Mouse (Mus musculus): ENCODE results near the gene Hist1h2af. TPM values are rescaled to one million over a fixed set of nuclear protein-coding genes. Genes with fewer than 3 reads are reported as not detected.

Hist1h2af gene
- polyA plus RNA-seq, 1 experiment = 98.1 TPM

DNA sequence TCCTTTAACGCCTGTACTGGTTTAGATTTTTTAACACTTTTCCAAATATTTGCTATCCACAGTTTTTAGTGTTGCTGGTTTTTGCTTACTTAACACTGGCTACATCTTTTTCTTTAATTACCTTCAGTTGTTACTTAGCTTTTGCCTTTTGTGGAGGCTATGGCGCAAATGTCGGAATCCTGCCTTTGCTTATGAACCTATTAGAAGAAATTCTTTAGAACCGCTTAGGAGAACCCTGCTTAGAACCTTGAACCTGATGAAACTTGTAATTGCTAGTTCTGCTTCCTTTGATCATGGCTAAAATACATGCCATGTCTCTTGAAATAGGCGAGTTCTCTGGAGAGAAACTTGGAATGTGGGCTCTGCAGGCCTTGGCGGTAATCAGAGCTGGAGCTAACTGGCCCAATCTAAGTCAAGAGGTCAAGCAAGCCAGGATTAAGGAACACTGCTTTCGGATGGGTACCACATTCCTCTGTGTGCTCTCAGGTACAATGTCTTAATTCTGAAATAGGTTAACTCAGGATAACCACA, 42.7 kb downstream of the Hist1h2af start:
- Histone ChIP-seq H3K27me3 (ENCODE audit: control insufficient read depth, insufficient read depth, insufficient read length) (no peaks in the 10 kb centered on the region), H3K79me3 (ENCODE audit: low read depth) (no peaks in the 10 kb centered on the region), H3K79me2 (ENCODE audit: control insufficient read depth, insufficient read depth) (no peaks in the 10 kb centered on the region), H3ac (ENCODE audit: control insufficient read depth, insufficient read length, low read depth) (peak overlapping the region; percentile 55), H3K36me3 (ENCODE audit: control insufficient read depth, insufficient read depth) (no peaks in the 10 kb centered on the region), H3K4me3 (ENCODE audit: insufficient read depth, poor library complexity, severe bottlenecking) (peak overlapping the region; percentile 35)
- TF ChIP-seq MAX (IDR thresholded peaks at IDR 0.05) (no peak), MYOG (IDR thresholded peaks at IDR 0.05; ENCODE audit: control insufficient read depth, extremely low read depth, insufficient read length) (no peak), FOSL1 (IDR thresholded peaks at IDR 0.05; ENCODE audit: insufficient read depth, low read length, poor library complexity, severe bottlenecking) (no peak)

DNA sequence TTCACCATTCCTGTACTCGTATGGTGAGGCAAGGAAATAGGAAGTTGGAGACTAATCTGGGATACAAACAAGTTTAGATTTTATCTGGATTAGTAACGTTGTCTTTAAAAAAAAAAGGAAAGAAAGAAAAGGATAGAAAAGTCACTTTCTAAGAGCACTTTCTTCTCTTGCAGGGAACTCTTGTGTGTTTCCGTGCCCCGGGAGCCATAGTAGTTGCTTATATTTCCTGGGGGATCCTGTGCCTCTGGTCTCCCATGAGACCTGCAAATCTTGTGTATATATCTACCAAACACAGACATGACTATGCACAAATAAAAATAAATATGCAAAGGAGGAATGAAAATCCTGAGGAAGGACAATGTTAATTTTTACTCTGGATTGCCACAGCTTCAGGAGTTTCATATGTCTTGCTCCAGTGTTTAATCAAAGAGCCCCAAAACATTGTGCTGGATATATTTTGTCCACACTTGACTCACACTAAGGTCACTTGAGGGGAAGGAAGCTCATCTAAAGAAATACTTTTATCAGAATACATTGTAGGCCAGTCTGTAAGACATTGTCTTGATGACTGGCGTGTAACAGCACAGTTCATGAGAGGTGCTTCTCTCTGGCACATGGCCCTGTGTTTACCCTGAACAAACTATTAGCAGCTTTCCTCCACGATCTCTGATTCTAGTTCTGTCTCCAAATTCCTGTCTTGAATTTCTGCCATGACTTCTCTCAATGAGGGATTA, 43.4 kb downstream of the Hist1h2af start:
- Histone ChIP-seq H3K27me3 (ENCODE audit: control insufficient read depth, insufficient read depth, insufficient read length) (no peaks in the 10 kb centered on the region), H3ac (ENCODE audit: control insufficient read depth, insufficient read length, low read depth) (peak overlapping the region; percentile 55), H3K79me2 (ENCODE audit: control insufficient read depth, insufficient read depth) (no peaks in the 10 kb centered on the region), H3K79me3 (ENCODE audit: low read depth) (no peaks in the 10 kb centered on the region), H3K4me3 (ENCODE audit: insufficient read depth, poor library complexity, severe bottlenecking) (peak overlapping the region; percentile 35), H3K36me3 (ENCODE audit: control insufficient read depth, insufficient read depth) (no peaks in the 10 kb centered on the region)
- TF ChIP-seq CTCF (IDR thresholded peaks at IDR 0.05; ENCODE audit: control insufficient read depth, insufficient read depth, insufficient read length) (no peak), FOSL1 (IDR thresholded peaks at IDR 0.05; ENCODE audit: insufficient read depth, low read length, poor library complexity, severe bottlenecking) (no peak)

DNA sequence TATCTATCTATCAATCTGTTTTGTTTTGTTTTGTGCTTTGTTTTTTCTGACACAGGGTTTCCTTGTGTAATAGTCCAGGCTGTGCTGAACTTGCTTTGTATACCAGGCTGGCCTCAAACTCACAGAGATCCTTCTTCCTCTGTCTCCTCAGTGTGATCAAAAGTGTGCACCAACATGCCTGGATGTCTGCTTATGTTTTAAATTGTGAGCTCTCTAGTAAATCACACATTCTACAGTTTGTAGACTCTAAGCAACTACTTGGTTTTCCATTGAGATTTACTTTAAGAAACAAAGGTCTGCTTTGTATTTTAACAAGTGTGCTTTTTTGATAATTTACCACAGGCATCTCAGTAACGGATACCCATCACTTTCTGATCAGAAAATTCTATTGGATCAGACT, 44.1 kb downstream of the Hist1h2af start:
- TF ChIP-seq FOSL1 (IDR thresholded peaks at IDR 0.05; ENCODE audit: insufficient read depth, low read length, poor library complexity, severe bottlenecking) (no peak), MYOG (IDR thresholded peaks at IDR 0.05; ENCODE audit: control insufficient read depth, extremely low read depth, insufficient read length) (no peak), USF1 (IDR thresholded peaks at IDR 0.05; ENCODE audit: low read depth) (no peak), CEBPB (IDR thresholded peaks at IDR 0.05; ENCODE audit: low read depth) (no peak), CTCF (IDR thresholded peaks at IDR 0.05; ENCODE audit: control insufficient read depth, insufficient read depth, insufficient read length) (no peak), MYOD1 (IDR thresholded peaks at IDR 0.05; ENCODE audit: control insufficient read depth, insufficient read length, low read depth) (no peak), MAX (IDR thresholded peaks at IDR 0.05) (no peak)
- no peak overlapping the region for H3ac ChIP-seq (ENCODE audit: control insufficient read depth, insufficient read length, low read depth)
- H3K4me3 ChIP-seq (ENCODE audit: insufficient read depth, poor library complexity, severe bottlenecking) = no peak overlapping the region
- H3K36me3 ChIP-seq (ENCODE audit: control insufficient read depth, insufficient read depth) = no peaks in the 10 kb centered on the region
- H3K79me3 ChIP-seq (ENCODE audit: low read depth) = no peaks in the 10 kb centered on the region
- H3K27me3 ChIP-seq (ENCODE audit: control insufficient read depth, insufficient read depth, insufficient read length) = no peaks in the 10 kb centered on the region
- H3K79me2 ChIP-seq (ENCODE audit: control insufficient read depth, insufficient read depth) = no peaks in the 10 kb centered on the region

DNA sequence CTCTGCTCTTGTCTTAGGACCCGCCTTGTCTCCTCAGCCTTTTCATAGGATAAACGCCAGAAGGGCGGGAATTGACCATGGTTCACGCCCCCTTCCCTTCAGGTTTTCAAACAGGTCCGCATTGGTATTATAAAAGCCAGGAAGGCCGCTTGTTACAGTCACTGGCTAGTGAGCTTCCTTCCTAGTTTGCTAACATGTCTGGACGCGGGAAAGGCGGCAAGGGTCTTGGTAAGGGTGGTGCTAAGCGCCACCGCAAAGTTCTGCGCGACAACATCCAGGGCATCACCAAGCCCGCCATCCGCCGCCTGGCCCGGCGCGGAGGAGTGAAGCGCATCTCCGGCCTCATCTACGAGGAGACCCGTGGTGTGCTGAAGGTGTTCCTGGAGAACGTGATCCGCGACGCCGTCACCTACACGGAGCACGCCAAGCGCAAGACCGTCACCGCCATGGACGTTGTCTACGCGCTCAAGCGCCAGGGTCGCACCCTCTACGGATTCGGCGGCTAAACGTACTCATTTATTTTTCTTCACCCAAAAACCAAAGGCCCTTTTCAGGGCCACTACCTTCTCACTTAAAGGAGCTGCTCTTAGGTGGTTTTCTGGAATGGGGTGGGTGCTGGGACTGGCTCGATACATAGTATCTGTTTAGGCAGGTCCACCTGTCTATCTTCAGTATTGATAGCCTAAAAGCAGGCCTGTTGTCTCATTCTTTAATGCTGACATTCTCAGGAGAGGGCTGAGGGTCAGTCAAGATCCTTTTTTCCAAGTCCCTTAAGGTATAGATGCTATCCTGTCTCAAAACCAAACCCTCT, 47.9 kb downstream of the Hist1h2af start, which contains the start of gene Hist1h4d:
Gene Hist1h4d, plus strand, starts transcription at position 191 of the 811 bp plus-strand sequence.
- no peak for TF ChIP-seq MYOG (IDR thresholded peaks at IDR 0.05; ENCODE audit: control insufficient read depth, extremely low read depth, insufficient read length)
- TF ChIP-seq MAX (IDR thresholded peaks at IDR 0.05) = peak; percentile 44
- TF ChIP-seq CEBPB (IDR thresholded peaks at IDR 0.05; ENCODE audit: low read depth) = peak; percentile 51
- TF ChIP-seq CTCF (IDR thresholded peaks at IDR 0.05; ENCODE audit: control insufficient read depth, insufficient read depth, insufficient read length) = no peak
- no peaks in the 10 kb centered on the region for H3K79me3 ChIP-seq (ENCODE audit: low read depth)
- H3K4me3 ChIP-seq (ENCODE audit: insufficient read depth, poor library complexity, severe bottlenecking) = peak within 1 kb of the TSS; percentile 22
- H3ac ChIP-seq (ENCODE audit: control insufficient read depth, insufficient read length, low read depth) = peak within 1 kb of the TSS; percentile 59
- H3K36me3 ChIP-seq (ENCODE audit: control insufficient read depth, insufficient read depth) = no peaks in the 10 kb centered on the region
- H3K27me3 ChIP-seq (ENCODE audit: control insufficient read depth, insufficient read depth, insufficient read length) = no peaks in the 10 kb centered on the region
- no peaks in the 10 kb centered on the region for H3K79me2 ChIP-seq (ENCODE audit: control insufficient read depth, insufficient read depth)

DNA sequence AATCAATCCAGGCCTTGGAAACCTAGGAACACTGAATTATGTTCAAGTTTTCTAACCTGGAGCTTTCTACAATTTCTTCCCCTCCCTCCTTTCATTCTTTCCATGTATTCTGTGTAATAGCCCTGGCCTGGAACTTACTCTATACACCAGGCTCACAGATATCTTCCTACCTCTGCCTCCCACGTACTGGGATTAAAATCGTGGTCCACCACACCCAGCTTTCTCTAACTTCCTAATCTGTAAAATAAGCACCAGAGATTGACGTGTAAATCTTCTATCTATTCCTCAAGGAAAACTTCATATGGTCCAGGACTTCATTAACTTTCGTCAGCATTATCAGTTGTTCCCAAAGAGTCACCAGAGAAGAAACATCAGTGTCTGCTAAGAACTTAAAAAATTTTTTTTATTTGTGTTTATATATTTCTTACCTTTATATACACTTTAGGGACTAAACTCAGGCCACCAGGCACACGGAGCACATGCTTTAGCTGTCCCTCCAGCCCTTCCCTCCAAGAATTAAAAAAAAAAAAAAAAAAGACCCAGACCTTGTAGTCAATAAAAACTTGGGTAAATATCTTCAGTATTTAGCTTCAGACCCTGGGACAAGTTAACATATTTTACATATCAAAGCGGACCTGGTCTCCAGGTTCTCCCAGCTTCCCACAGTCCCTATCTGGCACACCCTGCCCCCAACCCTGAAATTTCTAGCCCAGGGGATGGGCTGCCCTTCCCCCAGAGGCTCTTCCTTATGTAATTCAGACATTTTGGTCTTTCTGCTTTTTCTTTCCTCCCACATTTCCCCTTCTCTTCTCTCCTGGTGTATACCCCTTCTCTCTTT, 48.7 kb downstream of the Hist1h2af start:
- Histone ChIP-seq H3K79me3 (ENCODE audit: low read depth) (no peaks in the 10 kb centered on the region), H3K79me2 (ENCODE audit: control insufficient read depth, insufficient read depth) (no peaks in the 10 kb centered on the region), H3K4me3 (ENCODE audit: insufficient read depth, poor library complexity, severe bottlenecking) (peak overlapping the region; percentile 22), H3K36me3 (ENCODE audit: control insufficient read depth, insufficient read depth) (no peaks in the 10 kb centered on the region), H3K27me3 (ENCODE audit: control insufficient read depth, insufficient read depth, insufficient read length) (no peaks in the 10 kb centered on the region), H3ac (ENCODE audit: control insufficient read depth, insufficient read length, low read depth) (no peak overlapping the region)
- TF ChIP-seq MAX (IDR thresholded peaks at IDR 0.05) (no peak), CTCF (IDR thresholded peaks at IDR 0.05; ENCODE audit: control insufficient read depth, insufficient read depth, insufficient read length) (no peak), USF1 (IDR thresholded peaks at IDR 0.05; ENCODE audit: low read depth) (no peak)

All from C2C12 (cell line).